Mouse (Mus musculus) heart, embryonic 14.5 days (tissue): ENCODE data around the gene Ctnnd2. TPM values are rescaled to one million over a fixed set of nuclear protein-coding genes. Genes with fewer than 3 reads are reported as not detected.

Source experiments
- ATAC-seq: fragments of 200-750 bp; cut with Nextera tagmentation; 2 replicates; pipeline ENCODE4 v1.8.0; 2017; ENCODE audit warnings: low read depth, moderate TSS enrichment; ENCODE audit not compliant: insufficient number of reproducible peaks, insufficient read depth, low FRiP score
- H3K27ac ChIP-seq, 2 experiments: fragments of 200-500 bp in 1 of 2; fragments of 300-500 bp in 1 of 2; sonication (generic) in 1 of 2; replicated peaks in 1 of 2; 2 replicates each; pipeline ENCODE4 v1.5.1; 2012 to 2014; ENCODE audit warnings: low read depth in 2 of 2, low read length in 2 of 2, control low read depth in 1 of 2, mild to moderate bottlenecking in 1 of 2, mixed read lengths in 1 of 2; ENCODE audit not compliant: control insufficient read depth in 1 of 2, insufficient read depth in 1 of 2
- H3K27me3 ChIP-seq: fragments of 300-500 bp; sonication (generic); 2 replicates; pipeline ENCODE4 v1.6.1; 2014; ENCODE audit warnings: mild to moderate bottlenecking, low read length, control low read depth; ENCODE audit not compliant: control insufficient read depth, insufficient read depth
- H3K36me3 ChIP-seq: fragments of 300-500 bp; sonication (generic); 2 replicates; pipeline ENCODE4 v1.6.1; 2014; ENCODE audit warnings: mild to moderate bottlenecking, control low read depth, low read length, mixed read lengths; ENCODE audit not compliant: control insufficient read depth, insufficient read depth
- H3K4me1 ChIP-seq, 2 experiments: fragments of 200-500 bp in 1 of 2; fragments of 300-500 bp in 1 of 2; sonication (generic) in 1 of 2; 2 replicates each; pipeline ENCODE4 v1.6.1; 2012 to 2014; ENCODE audit warnings: low read length in 2 of 2, control low read depth in 1 of 2, mixed read lengths in 1 of 2; ENCODE audit not compliant: control insufficient read depth in 2 of 2, insufficient read depth in 2 of 2
- H3K4me2 ChIP-seq: fragments of 300-500 bp; sonication (generic); 2 replicates; pipeline ENCODE4 v1.6.1; 2014; ENCODE audit warnings: mild to moderate bottlenecking, low read length
- H3K4me3 ChIP-seq, 2 experiments: fragments of 200-500 bp in 1 of 2; fragments of 300-500 bp in 1 of 2; sonication (generic) in 1 of 2; 2 replicates each; pipeline ENCODE4 v1.5.1; 2012 to 2014; ENCODE audit warnings: low read length in 2 of 2, mild to moderate bottlenecking in 2 of 2, control low read depth in 1 of 2, low read depth in 1 of 2, moderate library complexity in 1 of 2; ENCODE audit not compliant: control insufficient read depth in 1 of 2, insufficient read depth in 1 of 2
- H3K9ac ChIP-seq: fragments of 300-500 bp; sonication (generic); 2 replicates; pipeline ENCODE4 v1.6.1; 2014; ENCODE audit warnings: mild to moderate bottlenecking, low read length
- H3K9me3 ChIP-seq: fragments of 300-500 bp; sonication (generic); 2 replicates; pipeline ENCODE4 v1.6.1; 2016; ENCODE audit warnings: low read length, control low read depth; ENCODE audit not compliant: control insufficient read depth
- WGBS: fragments of 180-500 bp; shearing (Covaris S2); extraction: QIAGEN DNeasy Blood & Tissue Kit; methylation state at CpG from one replicate; pipeline ENCODE4 v1.1.7; 2014; 5-methylcytosine and 5-hydroxymethylcytosine counted together
- polyA plus RNA-seq: library from polyadenylated mRNA; unstranded; fragments of >200 nt; fragmentation: Nextera tagmentation; extraction: Ambion mirVana; gene quantifications from 2 replicates; pipeline ENCODE4 v1.2.1, GENCODE M21; 2014

Ctnnd2 gene
- polyA plus RNA-seq, 1 experiment from 2014 or later, result 0.61 TPM

DNA sequence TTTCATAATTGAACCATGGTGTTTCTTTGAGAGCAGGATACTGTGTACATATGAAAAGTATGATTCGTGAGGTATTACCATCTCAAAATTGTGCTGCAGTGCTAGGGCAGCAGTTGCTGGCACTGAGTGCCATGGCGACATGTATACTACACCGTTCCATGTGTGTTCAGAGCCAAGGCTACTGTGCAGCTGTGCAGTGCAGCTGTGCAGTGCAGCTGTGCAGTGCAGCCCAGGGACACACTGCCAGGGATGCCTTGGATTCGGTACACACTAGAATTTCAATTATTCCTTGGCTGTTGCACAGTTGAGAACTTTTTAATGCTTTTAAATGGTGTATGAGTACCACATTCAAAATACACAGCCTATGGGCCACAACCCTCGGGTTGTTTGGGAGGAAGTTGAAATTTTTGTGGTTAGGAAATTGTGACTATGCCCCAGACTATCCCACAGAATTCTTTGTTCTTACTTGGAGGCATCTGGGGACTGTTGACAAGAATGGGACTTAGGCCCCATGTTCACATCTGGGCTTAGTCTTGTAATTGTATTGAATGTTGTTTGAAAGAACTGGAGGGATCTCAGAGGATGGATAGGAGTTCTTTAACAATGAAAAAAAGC lies 613.4 kb downstream of the Ctnnd2 start:
- Histone ChIP-seq H3K27ac (no peak overlapping the region), H3K4me2 (no peak overlapping the region), H3K27me3 (no peaks in the 10 kb centered on the region), H3K9me3 (0 out of 2 replicates have a peak, but pooled peaks cover 2% of the 10 kb centered on the region), H3K4me1 (no peaks in the 10 kb centered on the region), H3K36me3 (no peaks in the 10 kb centered on the region), H3K9ac (no peak overlapping the region), H3K4me3 (no peak overlapping the region)
- ATAC-seq, result no peak
- 76% methylated on average over 5 of the region's 5 CpGs for WGBS

DNA sequence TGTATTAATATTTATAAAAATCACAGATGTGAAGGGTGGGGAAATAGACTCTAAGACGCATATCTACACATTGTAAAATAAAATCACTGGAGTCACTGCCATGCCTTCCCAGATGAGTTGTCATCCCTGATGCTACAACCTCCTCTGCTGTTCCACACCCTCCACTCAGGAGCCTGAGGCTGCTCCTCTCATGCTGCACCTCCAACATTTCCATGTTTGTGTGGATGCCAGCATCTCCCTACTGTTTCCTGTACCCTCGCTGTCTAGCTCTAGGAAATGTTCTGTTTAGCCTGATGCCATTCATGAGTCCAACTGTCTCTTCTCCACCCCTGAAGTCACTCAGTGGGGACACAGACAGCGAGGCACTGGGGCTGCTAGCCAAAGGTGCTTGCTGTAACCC lies 620.9 kb downstream of the Ctnnd2 start:
- ATAC-seq, result no peak
- Histone ChIP-seq H3K27me3 (no peaks in the 10 kb centered on the region), H3K36me3 (no peaks in the 10 kb centered on the region), H3K4me2 (no peak overlapping the region), H3K9me3 (no peaks in the 10 kb centered on the region), H3K4me1 (no peaks in the 10 kb centered on the region), H3K9ac (no peak overlapping the region), H3K27ac (no peak overlapping the region), H3K4me3 (no peak overlapping the region)
- 84% methylated on average over 3 of the region's 3 CpGs for WGBS

DNA sequence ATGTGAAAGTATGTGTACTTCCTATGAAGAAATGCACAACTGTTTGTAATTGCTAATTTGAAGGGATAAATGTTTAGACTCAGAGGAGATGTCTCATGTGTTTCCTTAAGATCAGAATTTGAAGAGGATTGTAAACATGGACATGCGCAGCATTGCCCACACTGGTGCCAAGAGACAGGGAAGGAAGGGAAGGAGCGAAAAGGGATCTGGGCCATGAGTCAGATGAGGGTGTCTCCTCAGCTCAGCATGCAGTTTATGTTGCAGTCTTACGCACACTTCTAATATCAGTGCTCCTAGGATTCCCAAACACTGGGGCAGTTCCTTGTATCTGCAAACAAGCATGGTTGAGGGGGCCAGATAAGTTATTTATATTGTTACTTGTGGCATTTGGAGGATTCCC lies 623.3 kb downstream of the Ctnnd2 start:
- Histone ChIP-seq H3K36me3 (no peaks in the 10 kb centered on the region), H3K27me3 (no peaks in the 10 kb centered on the region), H3K9me3 (no peaks in the 10 kb centered on the region), H3K4me1 (no peaks in the 10 kb centered on the region), H3K4me2 (no peak overlapping the region), H3K9ac (no peak overlapping the region), H3K4me3 (no peak overlapping the region), H3K27ac (no peak overlapping the region)
- no peak for ATAC-seq
- 82% methylated on average over 3 of the region's 3 CpGs for WGBS

DNA sequence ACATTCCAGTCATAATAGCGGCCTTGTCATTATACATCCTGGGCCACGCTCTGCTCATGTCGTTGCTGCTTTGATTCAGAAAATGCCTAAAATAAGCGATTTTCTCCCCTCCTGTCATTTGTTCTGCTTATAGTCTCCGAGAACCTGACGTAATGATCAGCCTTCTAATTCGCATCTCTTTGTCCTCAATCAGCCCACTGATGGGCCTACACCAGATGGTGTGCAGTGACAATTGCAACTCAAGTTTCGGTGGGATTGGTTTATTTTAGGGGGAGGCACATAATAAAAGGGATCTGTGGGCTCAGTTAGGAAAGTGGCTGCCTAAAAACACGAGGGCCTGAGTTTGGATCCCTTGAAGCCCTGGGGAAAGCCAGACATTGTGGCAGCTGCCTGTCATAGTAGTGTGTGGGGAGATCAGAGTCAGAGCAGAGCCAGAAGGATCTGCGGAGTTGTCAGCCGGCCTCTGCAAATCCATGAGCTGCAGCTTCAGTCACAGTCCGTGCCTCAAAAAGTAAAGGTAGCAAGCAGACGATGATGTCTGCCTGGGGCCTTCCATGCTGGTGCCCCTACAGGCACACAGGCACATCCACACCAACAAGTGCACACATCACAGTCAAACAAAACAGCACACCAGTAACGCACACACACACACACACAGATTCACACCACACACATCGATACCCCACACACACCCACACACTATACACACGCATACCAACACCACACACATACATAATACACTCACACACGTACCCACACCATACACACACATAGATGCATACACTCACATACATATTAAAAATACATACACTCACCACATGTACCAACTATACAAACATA lies 655.3 kb downstream of the Ctnnd2 start:
- ATAC-seq, result no peak
- H3K9ac ChIP-seq, result no peak overlapping the region
- no peaks in the 10 kb centered on the region for H3K4me1 ChIP-seq
- H3K4me2 ChIP-seq, result no peak overlapping the region
- no peaks in the 10 kb centered on the region for H3K9me3 ChIP-seq
- H3K27me3 ChIP-seq, result no peaks in the 10 kb centered on the region
- H3K4me3 ChIP-seq, result no peak overlapping the region
- H3K27ac ChIP-seq, result no peak overlapping the region
- H3K36me3 ChIP-seq, result no peaks in the 10 kb centered on the region
- 81% methylated on average over 17 of the region's 17 CpGs for WGBS

DNA sequence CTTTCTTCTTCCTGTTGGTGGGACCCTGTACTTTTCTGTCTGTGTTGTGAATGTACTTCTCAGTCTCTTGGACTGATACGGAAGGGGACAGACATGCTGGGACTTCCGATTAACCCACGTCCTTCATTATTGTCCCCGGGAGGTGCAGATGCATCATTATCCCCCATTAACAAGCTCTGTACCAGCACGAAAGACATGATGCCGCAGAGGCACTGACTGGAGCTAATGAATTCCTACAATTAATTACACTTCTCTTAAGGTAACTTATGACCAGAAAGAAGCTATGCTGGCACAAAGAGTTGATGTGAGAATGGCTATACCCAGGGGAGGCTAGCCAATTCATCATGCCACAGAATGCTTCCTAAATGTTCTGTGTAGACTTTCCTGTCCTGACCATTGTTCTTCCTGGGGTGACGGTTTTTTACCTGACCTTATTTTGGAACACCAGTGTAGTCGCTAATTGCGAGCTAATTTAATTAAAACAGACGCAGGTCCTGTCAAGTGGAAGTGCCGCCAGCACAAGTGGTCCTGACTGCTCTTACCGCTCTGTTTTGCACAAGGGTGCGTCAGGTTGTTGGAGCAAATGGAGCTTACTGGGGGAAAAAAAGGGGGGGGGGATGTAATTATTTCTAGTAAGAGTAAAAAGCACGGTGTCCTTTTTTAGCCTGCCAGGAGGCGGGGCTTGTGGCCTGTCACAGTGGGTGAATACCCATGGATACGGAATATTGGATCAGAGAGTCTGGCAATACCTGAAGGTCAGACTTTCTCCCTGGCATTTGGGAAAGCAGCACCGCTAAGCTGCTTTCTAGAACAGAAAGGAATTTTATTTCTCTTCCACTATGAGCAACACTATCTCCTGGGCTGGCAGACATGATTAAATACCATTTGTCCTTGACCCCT lies 685.1 kb downstream of the Ctnnd2 start:
- WGBS, result 82% methylated on average over 17 of the region's 17 CpGs
- H3K4me3 ChIP-seq, result no peak overlapping the region
- H3K36me3 ChIP-seq, result no peaks in the 10 kb centered on the region
- no peaks in the 10 kb centered on the region for H3K9me3 ChIP-seq
- H3K4me2 ChIP-seq, result no peak overlapping the region
- no peak overlapping the region for H3K9ac ChIP-seq
- H3K4me1 ChIP-seq, result no peaks in the 10 kb centered on the region
- no peak overlapping the region for H3K27ac ChIP-seq
- no peaks in the 10 kb centered on the region for H3K27me3 ChIP-seq
- no peak for ATAC-seq

DNA sequence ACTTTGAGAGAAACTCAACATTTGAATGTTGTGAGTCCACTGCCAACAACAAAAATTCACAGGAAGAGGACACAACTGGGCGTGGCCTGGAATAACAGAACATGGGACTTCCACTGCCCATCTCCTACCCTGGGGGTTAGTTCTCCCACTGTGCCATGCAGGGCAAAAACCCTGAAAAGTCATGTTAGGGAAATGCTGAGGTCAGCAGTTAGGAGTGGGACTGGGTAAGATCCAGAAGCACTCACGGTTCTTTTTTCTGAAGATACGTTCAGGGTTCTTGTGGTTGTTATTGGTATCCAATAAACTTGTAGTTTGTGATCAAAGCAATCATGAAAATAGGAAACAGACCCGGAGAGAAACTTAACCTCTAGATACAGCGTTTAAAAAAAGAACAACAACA lies 695.0 kb downstream of the Ctnnd2 start:
- H3K4me3 ChIP-seq, result no peak overlapping the region
- no peak overlapping the region for H3K4me2 ChIP-seq
- no peaks in the 10 kb centered on the region for H3K9me3 ChIP-seq
- no peaks in the 10 kb centered on the region for H3K4me1 ChIP-seq
- WGBS, result 84% methylated on average over 5 of the region's 5 CpGs
- H3K27me3 ChIP-seq, result no peaks in the 10 kb centered on the region
- no peak overlapping the region for H3K27ac ChIP-seq
- H3K36me3 ChIP-seq, result no peaks in the 10 kb centered on the region
- H3K9ac ChIP-seq, result no peak overlapping the region
- ATAC-seq, result no peak

DNA sequence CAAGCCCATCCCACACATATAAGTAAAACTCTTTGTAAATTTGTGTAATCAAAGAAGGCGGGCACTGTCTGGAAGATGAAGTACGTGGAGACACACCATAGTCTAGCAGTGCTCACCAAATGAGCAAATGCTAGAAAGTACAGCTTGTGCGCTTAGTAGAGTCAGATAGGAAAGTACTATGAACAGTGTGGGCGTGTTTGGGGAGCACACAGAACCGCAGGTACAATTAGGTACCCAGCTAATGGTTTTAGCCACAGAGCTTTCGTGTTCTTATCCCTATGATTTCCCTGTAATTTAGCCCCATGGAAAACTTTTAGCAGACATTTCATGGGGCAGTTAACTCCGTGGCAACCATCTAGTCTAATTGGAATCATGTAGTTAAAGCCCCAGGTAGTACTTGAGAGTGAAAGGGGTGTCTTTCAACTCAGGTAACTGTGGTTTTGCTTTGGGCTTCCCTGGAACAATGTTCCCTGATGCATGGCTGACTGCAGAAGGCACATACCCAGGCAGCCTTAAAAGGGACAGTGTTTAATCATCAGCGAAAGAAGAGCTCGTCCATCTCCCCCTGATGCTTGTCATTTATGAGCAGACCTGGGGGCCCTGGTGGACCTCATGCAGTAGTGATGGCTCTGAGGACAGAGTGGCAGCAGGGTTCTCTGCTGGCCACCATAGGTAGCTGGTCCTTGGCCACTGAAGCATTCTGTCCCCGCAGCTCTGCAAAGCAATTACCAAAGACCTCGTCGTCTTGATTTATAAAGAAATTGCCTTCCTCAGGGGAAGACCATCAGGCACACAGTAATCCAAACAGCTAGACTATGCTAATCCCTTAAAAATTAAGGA lies 697.5 kb downstream of the Ctnnd2 start:
- H3K4me3 ChIP-seq, result no peak overlapping the region
- no peaks in the 10 kb centered on the region for H3K36me3 ChIP-seq
- no peak overlapping the region for H3K9ac ChIP-seq
- ATAC-seq, result no peak
- H3K27ac ChIP-seq, result no peak overlapping the region
- WGBS, result 83% methylated on average over 12 of the region's 12 CpGs
- H3K4me2 ChIP-seq, result no peak overlapping the region
- H3K9me3 ChIP-seq, result no peaks in the 10 kb centered on the region
- no peaks in the 10 kb centered on the region for H3K27me3 ChIP-seq
- no peaks in the 10 kb centered on the region for H3K4me1 ChIP-seq
